Mouse (Mus musculus) limb, embryonic 14.5 days (tissue): ENCODE results near the gene Pm20d1. TPM values are rescaled to one million over a fixed set of nuclear protein-coding genes. Genes with fewer than 3 reads are reported as not detected.

Experiments
- ATAC-seq: fragments of 200-750 bp; cut with Nextera tagmentation; 2 replicates; pipeline ENCODE4 v1.8.0; 2017; ENCODE audit warnings: low read depth, moderate number of reproducible peaks, moderate TSS enrichment; ENCODE audit not compliant: low FRiP score
- DNase-seq: peaks from one replicate; pipeline ENCODE4 v3.0.0-alpha.2; 2015; ENCODE audit warnings: low spot score
- H3K27ac ChIP-seq: fragments of 300-500 bp; sonication (generic); replicated peaks from 2 replicates; pipeline ENCODE4 v1.5.1; 2014; ENCODE audit warnings: low read depth, mild to moderate bottlenecking, low read length, moderate library complexity, mixed read lengths
- H3K27me3 ChIP-seq: fragments of 300-500 bp; sonication (generic); 2 replicates; pipeline ENCODE4 v1.6.1; 2014; ENCODE audit warnings: low read length, mixed read lengths; ENCODE audit not compliant: control insufficient read depth, insufficient read depth
- H3K36me3 ChIP-seq: fragments of 300-500 bp; sonication (generic); 2 replicates; pipeline ENCODE4 v1.6.1; 2014; ENCODE audit warnings: mild to moderate bottlenecking, low read length, moderate library complexity, mixed read lengths; ENCODE audit not compliant: control insufficient read depth, insufficient read depth
- H3K4me1 ChIP-seq: fragments of 300-500 bp; sonication (generic); 2 replicates; pipeline ENCODE4 v1.6.1; 2014; ENCODE audit warnings: antibody characterized with exemption, low read length, mixed read lengths; ENCODE audit not compliant: control insufficient read depth, insufficient read depth
- H3K4me2 ChIP-seq: fragments of 300-500 bp; sonication (generic); replicated peaks from 2 replicates; pipeline ENCODE4 v1.6.1; 2014; ENCODE audit warnings: low read depth, mild to moderate bottlenecking, low read length, moderate library complexity; ENCODE audit not compliant: severe bottlenecking
- H3K4me3 ChIP-seq: fragments of 300-500 bp; sonication (generic); replicated peaks from 2 replicates; pipeline ENCODE4 v1.5.1; 2014; ENCODE audit warnings: low read length
- H3K9ac ChIP-seq: fragments of 300-500 bp; sonication (generic); 2 replicates; pipeline ENCODE4 v1.6.1; 2014; ENCODE audit warnings: mild to moderate bottlenecking, low read depth, low read length, moderate library complexity; ENCODE audit not compliant: severe bottlenecking
- H3K9me3 ChIP-seq: fragments of 300-500 bp; sonication (generic); 2 replicates; pipeline ENCODE4 v1.6.1; 2016; ENCODE audit warnings: low read length; ENCODE audit not compliant: control insufficient read depth
- POLR2A ChIP-seq: fragments of 200-500 bp; IDR thresholded peaks from 2 replicates; pipeline ENCODE4 v1.8.0; 2012; ENCODE audit warnings: inconsistent platforms, mild to moderate bottlenecking, moderate library complexity, borderline replicate concordance; ENCODE audit not compliant: insufficient read depth, insufficient read length; ENCODE audit errors: extremely low read depth
- WGBS: fragments of 180-500 bp; shearing (Covaris S2); extraction: QIAGEN DNeasy Blood & Tissue Kit; methylation state at CpG from one replicate; pipeline ENCODE4 v1.1.7; 2014; 5-methylcytosine and 5-hydroxymethylcytosine counted together
- polyA plus RNA-seq, 2 experiments: library from polyadenylated mRNA; depleted of rRNA in 1 of 2; stranded (reverse) in 1 of 2; unstranded in 1 of 2; fragments of >200 nt; fragmentation: Nextera tagmentation in 1 of 2; extraction: Ambion mirVana in 1 of 2; gene quantifications; 2 replicates each; pipeline versions ENCODE4 v1.2.1 to v1.2.3; 2012 to 2014

The Pm20d1 gene
- polyA plus RNA-seq, 2 experiments = 0.29 to 0.53 TPM

- H3K9me3 ChIP-seq = no peaks in the 10 kb centered on the region
- H3K27ac ChIP-seq = no peak overlapping the region
- no peak overlapping the region for H3K9ac ChIP-seq
- H3K4me3 ChIP-seq = no peak overlapping the region
- WGBS = 70% methylated on average over 9 of the region's 9 CpGs
- no peak overlapping the region for H3K4me2 ChIP-seq
- no peaks in the 10 kb centered on the region for H3K27me3 ChIP-seq
- H3K4me1 ChIP-seq = no peaks in the 10 kb centered on the region
- ATAC-seq (no peak), DNase-seq (no peak)
- TF ChIP-seq POLR2A = no peak
- H3K36me3 ChIP-seq = no peaks in the 10 kb centered on the region
Observed at GRCm38 (mm10) chr1:131759667-131760427, 37.3 kb upstream of the Pm20d1 start.

- no peak for ATAC-seq
- no peak overlapping the region for H3K4me3 ChIP-seq
- H3K27ac ChIP-seq = no peak overlapping the region
- no peaks in the 10 kb centered on the region for H3K27me3 ChIP-seq
- no peak overlapping the region for H3K9ac ChIP-seq
- H3K4me1 ChIP-seq = peaks cover 3% of the 10 kb centered on the region; the same call in 1 of the 2 replicates
- 79% methylated on average over 3 of the region's 3 CpGs for WGBS
- no peaks in the 10 kb centered on the region for H3K36me3 ChIP-seq
- TF ChIP-seq POLR2A = no peak
- H3K9me3 ChIP-seq = no peaks in the 10 kb centered on the region
- no peak overlapping the region for H3K4me2 ChIP-seq
- DNase-seq = no peak
Observed at GRCm38 (mm10) chr1:131760428-131760820, 36.8 kb upstream of the Pm20d1 start.

DNA sequence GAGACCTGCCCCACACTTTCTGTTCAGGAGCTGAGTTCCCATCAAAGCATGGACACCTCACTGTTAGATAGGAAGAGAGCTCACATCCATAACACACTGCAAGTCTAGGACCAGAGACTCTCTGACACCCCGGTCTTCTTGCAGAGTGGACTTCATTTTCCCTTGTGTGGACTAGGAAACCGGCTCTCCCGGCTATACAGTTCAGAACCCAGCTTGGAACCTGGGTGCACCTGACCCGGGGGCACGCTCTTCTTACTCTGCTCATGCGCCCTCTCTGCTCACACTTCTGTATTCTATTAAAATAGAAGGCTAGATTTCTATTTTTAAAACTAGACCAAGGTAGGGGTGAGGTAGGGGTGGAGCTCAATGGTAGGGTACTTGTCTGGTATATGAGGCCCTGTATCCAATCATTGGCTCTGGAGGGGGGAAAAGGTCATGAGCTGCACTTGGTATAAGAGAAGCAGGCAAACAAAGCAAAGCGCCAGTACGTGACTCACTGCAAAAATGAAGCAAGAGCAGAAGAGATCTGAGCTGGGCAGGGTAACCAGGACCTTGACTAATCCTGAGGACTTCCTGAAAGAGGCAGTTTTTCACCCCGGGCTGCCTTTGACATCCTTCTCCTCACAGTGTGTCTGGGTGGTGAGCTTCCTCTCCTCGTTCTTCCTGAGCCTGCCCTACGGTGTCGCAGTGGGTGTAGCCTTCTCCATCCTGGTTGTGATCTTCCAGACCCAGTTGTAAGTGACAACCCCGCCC, 35.9 kb upstream of the Pm20d1 start:
- Histone ChIP-seq H3K4me2 (no peak overlapping the region), H3K4me3 (no peak overlapping the region), H3K9ac (no peak overlapping the region), H3K36me3 (no peaks in the 10 kb centered on the region), H3K4me1 (peaks cover 3% of the 10 kb centered on the region; the same call in 1 of the 2 replicates), H3K27me3 (no peaks in the 10 kb centered on the region), H3K9me3 (no peaks in the 10 kb centered on the region), H3K27ac (no peak overlapping the region)
- no peak for TF ChIP-seq POLR2A
- WGBS = 75% methylated on average over 13 of the region's 13 CpGs
- DNase-seq (no peak), ATAC-seq (no peak)

- Histone ChIP-seq H3K4me2 (no peak overlapping the region), H3K27me3 (no peaks in the 10 kb centered on the region), H3K4me3 (no peak overlapping the region), H3K9me3 (no peaks in the 10 kb centered on the region), H3K36me3 (no peaks in the 10 kb centered on the region), H3K9ac (no peak overlapping the region), H3K4me1 (peaks cover 6% of the 10 kb centered on the region), H3K27ac (no peak overlapping the region)
- TF ChIP-seq POLR2A = no peak
- no peak for ATAC-seq
- WGBS = 48% methylated on average over 9 of the region's 9 CpGs
- DNase-seq = no peak
Observed at GRCm38 (mm10) chr1:131763683-131764082, 33.5 kb upstream of the Pm20d1 start.

- no peak for DNase-seq
- Histone ChIP-seq H3K27ac (no peak overlapping the region), H3K36me3 (no peaks in the 10 kb centered on the region), H3K4me3 (no peak overlapping the region), H3K27me3 (no peaks in the 10 kb centered on the region), H3K4me2 (no peak overlapping the region), H3K9ac (no peak overlapping the region), H3K4me1 (peaks cover 6% of the 10 kb centered on the region), H3K9me3 (no peaks in the 10 kb centered on the region)
- no peak for TF ChIP-seq POLR2A
- WGBS = 64% methylated on average over 8 of the region's 8 CpGs
- no peak for ATAC-seq
Observed at GRCm38 (mm10) chr1:131764581-131765338, 32.4 kb upstream of the Pm20d1 start.
